Mouse (Mus musculus): ENCODE measurements around the gene Scyl1.

Gene Scyl1

DNA sequence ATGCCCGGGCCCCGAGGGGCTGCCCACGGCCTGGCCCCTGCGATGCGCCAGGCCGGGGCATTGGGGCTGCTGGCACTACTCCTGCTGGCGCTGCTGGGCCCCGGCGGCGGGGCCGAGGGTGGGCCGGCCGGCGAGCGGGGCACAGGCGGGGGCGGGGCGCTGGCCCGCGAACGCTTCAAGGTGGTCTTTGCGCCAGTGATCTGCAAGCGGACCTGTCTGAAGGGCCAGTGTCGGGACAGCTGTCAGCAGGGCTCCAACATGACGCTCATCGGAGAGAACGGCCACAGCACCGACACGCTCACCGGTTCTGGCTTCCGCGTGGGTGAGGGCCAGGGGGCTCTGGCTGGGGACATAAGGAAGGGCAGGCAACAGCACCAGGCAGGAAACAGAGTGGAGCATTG lies 29.0 kb downstream of the Scyl1 start:
- DNase-seq (ENCODE audit: low spot score) = no peak

DNA sequence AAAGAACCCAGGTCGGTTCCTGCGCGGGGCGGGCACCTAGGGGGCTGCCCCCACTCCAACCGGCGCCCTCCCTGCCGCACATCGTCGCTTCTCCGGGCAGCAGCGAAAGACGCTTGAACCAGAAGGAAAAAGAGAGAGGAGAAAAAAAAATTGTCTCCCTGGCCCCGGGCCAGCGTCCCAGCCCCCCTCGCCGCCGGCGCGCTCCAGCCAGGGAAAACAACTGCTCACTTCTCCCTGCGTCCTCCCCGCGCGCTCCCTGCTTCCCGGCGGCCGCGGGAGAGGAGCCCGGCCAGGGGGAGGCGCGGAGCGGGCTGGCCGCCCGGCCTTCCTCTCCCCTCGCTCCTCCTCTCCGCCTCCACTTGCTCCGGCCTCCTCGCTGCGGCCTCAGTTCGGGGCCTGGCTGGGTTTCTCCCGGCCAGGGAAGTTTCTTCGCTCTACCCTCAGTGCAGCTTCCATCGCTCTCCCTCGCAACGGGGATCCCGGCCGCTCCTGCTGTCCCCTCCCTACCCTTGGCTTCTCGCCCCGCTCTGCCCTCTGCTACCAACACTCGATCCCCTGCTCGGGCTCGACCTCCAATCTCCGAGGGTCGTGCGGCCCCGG lies 29.5 kb downstream of the Scyl1 start:
- no peak for DNase-seq (ENCODE audit: low spot score)

DNA sequence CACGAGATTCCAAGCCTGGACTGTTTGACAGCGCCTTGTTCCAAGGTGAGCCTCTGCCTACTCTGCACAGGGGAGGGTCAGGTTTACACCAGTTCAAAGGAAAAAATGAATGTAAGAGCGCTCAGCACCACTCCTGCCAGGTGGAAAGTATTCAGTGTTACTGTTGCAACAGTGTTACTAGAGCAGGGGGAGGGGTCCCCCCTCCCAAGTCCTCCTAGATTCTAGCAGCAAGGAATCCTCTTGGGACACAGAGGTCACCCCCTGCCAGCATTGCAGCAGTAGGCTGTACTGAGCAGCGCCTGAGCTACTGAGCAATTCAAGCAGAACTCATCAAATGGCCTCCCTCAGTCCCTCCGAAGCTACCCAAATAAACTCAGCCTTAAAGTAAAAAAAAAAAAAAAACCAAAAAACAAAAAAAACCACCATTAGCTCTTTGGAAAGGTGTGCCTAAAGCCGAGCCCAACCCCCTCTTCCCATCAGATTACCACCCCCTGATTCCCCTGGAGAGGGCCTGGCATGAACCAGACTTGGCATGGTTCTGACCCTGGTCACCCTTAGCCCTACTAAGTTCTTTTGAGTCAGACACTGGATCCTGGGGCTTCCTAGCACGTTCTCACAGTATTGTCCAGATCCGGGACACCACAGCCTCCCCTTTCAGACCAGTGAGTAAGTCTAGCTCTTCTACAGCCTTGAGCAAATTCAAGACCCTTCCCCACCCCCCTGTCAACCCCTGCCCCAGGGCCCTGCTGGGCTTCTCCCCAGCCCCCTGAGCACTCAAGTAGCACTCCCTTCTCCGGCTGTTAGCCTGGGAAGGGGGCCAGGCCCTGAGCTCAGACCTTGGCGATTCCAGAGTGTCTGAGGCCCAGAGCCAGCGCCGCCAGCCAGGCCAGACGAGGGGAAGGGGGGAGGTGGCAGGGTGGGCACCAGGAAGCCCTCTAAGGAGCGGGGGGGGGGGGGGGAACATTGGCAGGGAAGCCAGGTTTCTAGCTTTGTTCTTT lies 30.6 kb downstream of the Scyl1 start, which contains the start of gene Ltbp3:
Gene Ltbp3, plus strand, starts transcription at position 585 of the 998 bp plus-strand sequence.
- no peak for DNase-seq (ENCODE audit: low spot score)

DNA sequence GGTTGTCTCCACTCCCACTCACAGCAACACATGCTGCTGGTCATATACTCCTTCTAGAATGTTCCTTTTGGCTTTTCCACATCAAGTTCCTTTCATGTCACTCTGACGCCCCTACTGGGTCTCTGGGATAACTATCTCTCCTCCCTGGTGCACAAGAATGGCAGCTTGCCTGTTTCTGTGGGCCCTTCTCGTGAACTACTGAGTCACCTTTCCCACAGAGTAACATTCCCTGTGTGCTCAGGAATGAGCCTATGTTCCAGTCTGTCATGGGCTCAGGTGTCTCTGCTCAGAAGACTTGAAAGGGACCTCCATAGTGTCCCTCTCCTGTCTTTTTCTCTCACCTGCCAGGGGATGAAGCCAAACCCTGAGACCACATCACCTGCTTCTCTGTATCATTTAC lies 31.8 kb downstream of the Scyl1 start:
- DNase-seq (ENCODE audit: low spot score) = no peak

DNA sequence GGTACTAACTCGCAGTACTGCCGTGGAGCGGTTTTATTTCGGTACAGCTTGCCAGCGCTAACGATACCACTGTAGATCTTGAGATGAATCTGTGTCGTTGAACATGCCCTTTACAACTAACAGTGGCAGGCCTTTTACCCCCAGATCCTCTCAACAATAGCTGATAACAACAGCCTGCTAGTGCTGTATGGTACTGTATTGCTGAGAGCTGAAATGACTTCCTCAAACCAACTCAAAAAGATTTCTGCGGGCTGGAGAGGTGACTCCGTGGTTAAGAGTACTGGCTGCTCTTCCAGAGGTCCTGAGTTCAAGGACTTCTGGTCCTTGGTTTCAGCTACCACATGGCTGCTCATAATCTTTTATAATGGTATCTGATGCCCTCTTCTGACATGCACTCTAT lies 36.9 kb downstream of the Scyl1 start:
- DNase-seq (ENCODE audit: low spot score) = no peak

DNA sequence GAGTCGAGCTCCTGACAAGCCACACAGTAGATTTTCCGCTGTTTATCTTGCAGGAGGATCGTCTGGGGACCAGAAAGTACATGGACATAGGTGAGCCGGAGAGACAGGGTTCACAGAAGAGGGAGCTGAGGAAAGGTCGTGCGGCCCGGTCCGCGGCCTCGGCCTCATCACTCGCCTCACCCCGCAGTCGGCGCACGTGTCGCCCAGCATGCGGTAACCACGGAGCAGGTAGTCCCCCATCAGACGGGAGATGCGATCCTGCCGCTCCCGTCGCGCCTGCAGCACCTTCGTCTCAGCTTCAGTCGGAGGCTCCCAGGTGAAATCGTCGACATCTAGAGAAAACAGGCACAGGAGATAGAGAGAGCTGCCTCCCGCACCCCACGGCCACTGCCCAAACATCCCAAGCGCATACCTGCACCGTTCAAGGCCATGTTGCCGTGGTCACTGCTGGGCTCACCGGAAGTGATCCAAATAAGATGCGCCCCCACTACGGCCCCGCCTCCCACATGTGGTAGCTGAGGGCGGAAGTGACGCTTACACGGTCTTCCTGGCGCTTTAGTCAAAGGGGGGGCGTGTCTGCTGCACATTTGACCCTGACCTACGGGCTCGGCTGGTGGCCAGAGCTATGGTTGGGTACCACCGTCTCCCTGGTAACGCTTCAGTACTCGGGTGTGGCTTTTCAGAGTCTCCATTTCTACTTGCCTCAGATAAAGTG lies 39.8 kb downstream of the Scyl1 start:
- peak; percentile 85 for DNase-seq (ENCODE audit: low spot score)

DNA sequence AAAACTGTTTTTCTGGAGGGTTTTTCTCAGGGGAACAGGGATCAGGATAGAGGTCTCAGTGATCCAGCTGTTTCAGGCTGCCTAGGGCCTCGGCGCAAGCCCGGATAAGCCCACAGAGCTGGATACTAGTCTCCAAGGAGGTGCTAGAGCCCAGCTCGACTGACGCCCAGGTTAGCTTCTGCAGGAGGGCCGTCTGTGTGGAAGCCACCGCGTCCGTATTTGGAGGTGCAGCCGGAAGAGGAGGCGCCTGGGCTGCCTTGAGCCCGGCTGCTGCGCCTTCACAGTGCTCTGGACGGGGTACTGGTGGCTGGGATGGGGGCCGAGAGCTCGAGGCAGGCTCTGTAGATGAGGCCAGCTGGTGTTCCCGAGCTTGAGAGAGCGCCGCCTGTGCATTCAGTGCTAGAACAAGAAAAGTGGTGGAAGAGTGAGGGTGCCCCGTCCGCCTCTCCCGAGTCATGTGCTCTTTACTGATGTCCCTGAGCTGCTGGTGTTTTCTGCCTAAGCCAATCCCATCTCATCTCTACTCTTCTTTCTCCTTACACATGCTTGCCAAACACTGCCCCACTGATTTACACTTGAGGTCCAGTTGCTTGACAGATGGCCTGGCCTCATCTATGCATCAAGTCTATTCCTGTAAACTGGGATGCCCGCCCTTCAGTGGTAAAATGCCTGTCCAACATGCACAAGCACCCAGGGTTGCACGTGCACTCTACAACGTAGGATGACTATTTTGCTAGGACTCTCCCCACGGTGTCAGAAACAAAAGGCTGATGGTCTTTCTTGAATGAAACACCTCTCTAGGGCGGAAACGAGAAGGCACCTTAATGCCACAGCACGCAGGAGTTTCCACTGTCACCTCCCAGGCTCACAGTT lies 40.7 kb downstream of the Scyl1 start:
- DNase-seq (ENCODE audit: low spot score) = no peak

DNA sequence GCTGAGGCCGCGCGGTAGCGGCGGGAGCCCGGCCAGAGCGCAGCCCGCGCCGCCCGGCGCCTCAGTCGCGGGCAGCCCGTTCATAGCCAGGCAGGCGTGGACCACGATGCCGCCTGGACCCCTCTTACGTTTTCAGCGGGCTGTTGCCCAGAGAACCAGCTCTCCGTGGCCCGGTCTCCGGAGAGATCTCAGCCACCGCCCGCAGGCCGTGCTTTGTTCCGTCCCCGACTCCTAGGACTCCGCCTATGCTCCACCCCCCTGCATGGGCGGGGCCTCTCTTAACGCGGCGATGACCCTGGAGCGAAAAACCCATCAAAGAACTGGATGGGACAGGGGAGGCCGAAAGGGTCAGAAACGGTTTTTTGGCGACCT lies 41.8 kb downstream of the Scyl1 start, which contains the start of gene Fam89b:
Gene Fam89b, minus strand, starts transcription at position 210 of the 372 bp plus-strand sequence.
- DNase-seq (ENCODE audit: low spot score) = peak; percentile 86

DNA sequence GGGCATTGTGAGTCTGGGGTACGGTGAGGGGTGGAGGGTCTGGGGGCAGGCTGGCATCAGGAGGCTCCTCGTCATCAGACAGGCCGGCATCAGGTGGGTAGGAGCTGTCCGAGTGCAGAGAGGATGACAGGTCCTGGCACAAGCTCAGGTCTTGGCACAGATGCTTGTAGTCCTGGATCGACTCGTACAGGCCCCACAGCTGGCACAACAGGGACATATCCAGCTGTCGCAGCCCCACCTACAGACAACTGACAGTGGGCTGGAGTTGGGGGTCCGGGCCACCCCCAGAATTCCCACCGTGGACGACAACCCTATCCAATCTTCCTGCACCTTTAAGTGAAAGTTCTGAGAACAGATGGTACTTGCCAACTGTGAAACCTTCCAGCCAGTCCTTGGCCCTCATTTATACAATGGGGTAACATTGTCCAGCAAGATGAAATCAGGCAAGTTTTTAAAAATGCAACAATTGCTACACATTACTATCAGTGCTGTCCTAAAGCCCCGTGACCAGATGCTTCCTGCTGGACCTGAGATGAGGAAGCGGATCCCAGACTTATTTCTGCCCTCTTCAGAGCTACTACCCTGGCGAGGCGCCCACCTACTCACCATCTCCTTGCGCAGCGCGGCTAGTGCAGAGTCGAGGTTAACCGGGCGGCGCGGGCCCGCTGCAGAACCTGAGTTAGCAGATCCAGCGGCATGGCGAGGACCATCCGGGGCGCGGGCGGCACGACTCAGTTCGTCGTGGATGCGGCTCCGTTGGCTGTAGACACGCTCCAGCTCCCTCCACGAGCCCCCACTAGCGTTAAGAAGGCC lies 42.4 kb downstream of the Scyl1 start:
- no peak for DNase-seq (ENCODE audit: low spot score)

DNA sequence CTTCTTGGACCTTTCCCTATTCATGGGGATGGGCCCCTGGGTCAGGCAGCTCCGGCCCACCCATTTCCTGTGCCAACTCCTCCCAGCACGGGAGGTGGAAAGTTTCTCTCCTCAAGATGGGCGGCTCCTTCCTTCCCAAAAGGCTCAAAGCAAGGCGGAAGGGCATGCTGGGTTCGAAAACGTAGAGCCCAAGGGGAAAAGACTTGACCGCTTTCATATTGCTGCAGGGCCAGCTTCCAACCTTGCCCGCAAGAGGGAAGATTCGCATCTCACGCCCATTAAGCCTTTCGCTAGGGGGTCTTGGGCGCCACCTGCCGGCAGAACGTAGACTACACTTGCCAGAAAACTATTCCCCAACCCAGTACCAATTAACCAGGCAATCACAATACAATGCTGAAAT lies 43.5 kb downstream of the Scyl1 start:
- peak; percentile 87 for DNase-seq (ENCODE audit: low spot score)

DNA sequence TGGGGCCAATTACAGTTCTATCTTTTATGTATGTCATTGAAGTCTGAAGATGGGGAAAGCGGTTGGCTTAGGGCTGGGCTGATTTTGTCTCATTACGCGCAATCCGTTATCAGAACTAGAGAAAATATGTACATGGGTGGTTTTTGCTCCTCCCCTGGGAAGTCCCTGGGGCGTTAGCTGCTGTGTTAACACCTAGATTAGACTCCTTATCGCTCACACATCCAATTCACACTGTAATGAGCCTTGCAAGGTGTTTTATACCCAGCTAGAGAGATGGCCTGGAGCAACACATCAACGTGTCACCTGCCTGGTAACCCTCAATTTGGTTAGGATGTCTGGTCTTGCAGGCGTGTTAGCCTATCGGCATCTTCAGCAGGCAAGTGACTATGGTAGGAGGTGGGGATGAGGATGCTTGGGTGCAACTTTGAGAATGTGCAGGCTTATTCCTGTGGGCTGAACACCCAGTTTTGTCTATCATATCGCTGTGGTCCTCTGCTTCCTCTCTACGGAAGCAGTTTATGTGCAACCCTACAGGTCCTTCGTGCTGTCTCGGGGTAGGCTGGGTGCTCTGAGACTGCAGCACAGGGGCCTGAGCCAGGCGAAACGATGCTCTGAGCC lies 44.1 kb downstream of the Scyl1 start:
- peak; percentile 90 for DNase-seq (ENCODE audit: low spot score)

DNA sequence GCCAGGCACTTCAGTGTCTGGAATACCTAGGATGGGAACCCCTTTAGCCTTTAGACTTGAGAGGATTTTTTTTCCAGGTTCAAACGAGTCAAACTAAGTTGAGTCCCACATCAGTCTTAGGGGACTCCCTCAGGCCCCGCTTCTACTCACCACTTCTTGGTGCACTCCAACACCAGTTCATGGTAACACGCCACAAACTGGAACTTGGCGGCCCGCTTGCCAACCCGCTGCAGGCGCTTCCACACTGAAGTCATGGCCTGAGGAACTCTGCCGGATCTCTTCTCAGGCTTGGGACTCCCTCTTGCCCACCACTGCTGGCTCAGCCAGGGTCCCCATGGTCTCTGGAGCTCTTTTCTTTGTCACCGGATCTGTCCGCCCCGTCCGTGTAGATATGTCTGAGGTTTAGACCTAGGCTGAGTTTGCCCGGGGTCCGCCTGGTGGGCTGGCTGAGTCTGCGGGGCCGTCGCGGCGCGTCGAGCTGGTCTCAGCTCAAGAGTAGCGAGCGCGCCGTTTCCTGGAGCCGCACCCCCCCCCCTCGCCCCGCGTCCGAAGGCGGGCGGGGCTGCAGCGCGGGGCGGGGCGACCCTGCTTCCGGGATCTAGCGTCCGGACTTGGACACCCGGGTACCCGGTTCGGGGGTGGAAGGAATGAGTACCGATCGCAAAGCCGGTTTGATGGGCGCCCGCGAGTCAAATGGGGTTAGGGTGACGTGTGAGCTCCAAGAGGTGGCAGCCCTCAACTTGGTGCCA lies 45.3 kb downstream of the Scyl1 start, which contains the start of gene Ehbp1l1:
Gene Ehbp1l1, minus strand, starts transcription at position 551 of the 749 bp plus-strand sequence.
- peak; percentile 74 for DNase-seq (ENCODE audit: low spot score)

DNA sequence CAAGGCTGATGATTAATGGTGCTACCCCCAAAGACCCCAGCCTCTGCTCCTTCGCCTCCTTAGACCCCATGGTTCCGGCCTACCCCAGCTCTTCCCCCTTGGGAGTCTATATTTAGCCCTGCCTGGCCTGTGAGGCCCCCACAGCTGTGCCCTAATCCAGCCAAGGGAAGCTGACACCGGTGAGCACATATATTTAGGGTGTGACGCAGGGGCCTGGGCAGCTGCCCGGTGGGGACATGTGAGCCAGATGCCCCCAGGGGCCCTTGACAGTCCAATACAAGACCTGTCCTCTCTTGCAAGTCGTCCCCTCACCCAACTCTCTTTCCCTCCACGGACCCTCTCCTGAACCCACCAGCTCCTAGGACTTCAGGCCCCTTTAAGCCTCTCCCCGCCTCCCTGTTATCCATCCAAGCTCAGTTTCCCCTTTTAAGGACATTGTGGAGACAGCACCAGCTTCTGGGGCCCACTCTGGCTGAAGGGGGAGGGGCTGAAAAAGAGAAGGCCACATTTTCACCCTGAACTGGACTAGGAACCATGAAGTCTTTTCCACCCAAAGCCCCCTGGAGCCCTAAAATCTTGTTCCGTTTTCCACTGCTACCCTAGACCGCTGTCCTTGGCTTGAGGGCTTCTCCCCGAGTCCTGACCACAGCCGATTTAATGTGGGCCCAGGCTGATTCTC lies 46.1 kb downstream of the Scyl1 start:
- DNase-seq (ENCODE audit: low spot score) = peak; percentile 40

DNA sequence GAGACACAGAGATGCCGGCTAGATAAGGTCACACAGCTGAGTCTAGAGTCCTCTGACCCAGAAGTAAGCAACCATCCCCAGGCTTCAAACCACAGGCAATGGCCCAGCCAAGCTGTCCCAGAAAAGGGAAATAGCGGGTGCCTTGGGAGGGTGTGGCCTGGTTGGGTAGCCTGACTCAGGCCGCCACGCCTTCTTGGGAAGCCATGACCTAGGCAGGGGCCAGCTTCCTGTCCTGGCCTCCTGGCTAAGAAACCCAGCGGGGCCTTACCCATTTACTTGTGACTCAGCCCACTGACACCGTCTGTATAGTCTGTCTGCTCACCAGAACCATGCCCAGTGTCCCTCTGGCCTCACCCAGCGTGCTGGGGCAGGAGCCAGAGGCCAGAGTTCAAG lies 46.7 kb downstream of the Scyl1 start:
- peak; percentile 83 for DNase-seq (ENCODE audit: low spot score)

DNA sequence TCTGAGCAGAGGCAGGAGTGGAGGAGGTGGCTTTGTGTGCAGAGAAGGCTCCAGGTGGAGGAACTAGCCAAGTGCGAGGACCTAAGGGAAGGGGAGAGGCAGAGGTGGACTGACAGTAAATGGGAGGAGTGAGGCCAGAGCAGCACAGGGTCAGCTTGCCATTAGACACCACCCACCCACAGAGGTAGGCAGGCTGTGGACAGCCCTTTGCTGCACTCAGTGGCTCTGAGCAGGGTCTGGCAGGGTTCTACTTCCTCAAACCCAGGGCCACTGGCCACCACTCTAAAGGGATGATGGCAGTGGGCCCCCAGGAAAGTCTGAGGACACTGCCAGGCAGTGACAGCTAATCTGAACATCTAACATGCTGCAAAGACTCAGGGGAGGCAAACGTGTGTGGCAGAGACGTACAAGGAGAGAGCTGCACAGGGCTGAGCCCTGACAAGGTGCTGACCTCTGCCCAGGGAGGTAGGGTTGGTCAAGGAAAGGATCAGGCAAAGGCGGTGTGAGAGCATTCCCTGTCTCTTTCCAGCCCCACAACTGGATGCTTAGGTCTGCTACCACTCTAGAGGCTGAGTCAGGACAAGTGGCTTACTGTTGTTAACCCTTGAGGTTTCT lies 47.2 kb downstream of the Scyl1 start:
- DNase-seq (ENCODE audit: low spot score) = no peak

DNA sequence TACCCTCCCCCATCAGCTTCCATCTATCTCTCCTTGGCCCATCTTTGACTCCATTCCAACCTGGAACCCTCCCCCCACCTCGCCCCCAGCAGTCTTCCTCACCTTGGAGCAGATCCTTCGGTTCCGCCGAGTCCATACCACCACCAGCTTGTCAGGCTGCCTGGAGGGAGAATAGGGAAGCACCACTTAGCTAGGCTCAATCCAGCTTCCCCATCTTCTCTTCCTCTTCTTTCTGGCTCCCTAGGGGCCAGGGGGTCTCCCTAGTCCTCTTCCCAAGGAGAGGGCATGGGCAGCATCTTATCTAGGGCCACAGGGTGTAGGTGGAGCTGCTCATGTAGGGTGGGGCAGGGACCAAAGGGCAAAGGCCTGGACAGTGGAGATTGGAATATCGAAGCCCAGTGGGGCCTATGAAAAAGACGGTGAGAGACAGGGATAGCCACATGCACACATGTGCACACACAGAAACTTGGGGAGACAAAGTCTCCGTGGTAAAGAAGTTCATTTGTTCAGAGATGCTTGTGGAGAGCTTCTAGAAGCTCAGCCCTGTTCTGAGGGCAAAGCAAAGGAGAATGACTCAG lies 48.3 kb downstream of the Scyl1 start:
- DNase-seq (ENCODE audit: low spot score) = peak; percentile 77

DNA sequence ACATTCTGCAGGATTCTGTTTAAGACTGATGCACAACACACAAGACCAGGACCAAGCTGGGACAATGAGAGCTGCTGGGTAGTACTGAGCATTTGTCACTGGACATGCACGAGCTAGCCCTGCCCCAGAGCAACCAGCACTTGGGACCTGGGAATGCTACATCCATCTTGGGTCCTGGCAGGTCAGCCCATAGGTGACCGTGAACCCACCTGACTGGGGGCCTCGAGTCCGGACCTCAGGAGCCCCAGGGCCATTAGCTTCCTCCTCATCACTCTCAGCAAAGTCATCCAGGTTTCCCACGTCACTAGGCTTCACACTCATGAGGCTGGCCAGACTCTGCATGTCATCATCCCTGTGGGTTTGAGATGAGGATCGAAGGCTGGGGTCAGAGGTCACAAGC lies 50.0 kb downstream of the Scyl1 start:
- DNase-seq (ENCODE audit: low spot score) = no peak

DNA sequence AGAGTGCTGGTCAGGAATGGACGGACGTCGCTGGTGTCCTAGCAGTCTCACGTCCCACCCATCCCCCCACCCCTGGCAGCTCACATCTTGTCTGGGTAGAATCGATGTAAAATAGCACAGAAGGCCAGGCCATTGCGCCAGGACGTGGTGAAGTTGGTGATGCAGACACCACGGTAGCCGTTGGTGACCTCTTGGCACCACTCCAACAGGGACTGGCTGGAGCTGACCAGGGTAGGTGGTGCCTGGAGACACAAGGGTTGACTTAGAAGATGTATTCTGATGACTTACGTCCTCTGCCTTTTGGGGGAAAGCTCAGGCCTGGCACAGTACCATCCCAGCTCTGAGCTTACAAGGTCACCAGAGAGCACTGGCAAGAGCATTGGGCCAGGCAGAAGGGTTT lies 54.3 kb downstream of the Scyl1 start:
- no peak for DNase-seq (ENCODE audit: low spot score)

Measured in c-Kit-positive CD71-positive TER-119-positive erythroid progenitor cells, embryonic 14.5 days (primary cell).